Mouse (Mus musculus): ENCODE data around the gene Tmem131. TPM values are rescaled to one million over a fixed set of nuclear protein-coding genes. Genes with fewer than 3 reads are reported as not detected.

The Tmem131 gene
- polyA plus RNA-seq, 2 experiments: 10.6 to 14.9 TPM

DNA sequence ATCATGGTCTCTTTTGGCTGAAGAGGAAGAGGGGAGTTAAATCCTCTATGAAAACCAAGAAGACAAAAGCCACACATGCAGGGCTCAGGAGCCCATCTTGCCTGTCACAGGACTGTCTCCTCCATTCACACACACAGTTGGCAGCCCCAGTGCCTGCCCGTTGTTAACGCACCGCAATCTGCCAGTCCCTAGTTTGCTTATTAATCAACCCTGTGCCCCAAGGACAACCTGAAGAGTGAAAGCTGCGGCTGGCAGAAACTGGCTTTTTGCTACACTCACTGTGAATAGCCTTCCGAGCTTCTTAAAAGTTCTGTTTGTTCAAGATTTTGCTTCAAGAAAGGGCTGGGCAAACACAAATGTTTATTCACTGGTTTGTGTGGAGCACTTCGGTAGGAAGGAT is 50.3 kb downstream of the Tmem131 start:
- no peak for TF ChIP-seq CTCF (IDR thresholded peaks at IDR 0.05; ENCODE audit: low read depth)
- no peak for TF ChIP-seq EP300 (IDR thresholded peaks at IDR 0.05; ENCODE audit: low read depth)
- Histone ChIP-seq H3K4me3 (ENCODE audit: insufficient read depth in 1 of 2, low read depth in 2 of 2, low read length in 2 of 2) (no peak overlapping the region), H3K36me3 (replicated peaks; ENCODE audit: control insufficient read depth, insufficient read depth, low read depth) (peaks cover 4% of the 10 kb centered on the region), H3K27ac (no peak overlapping the region), H3K4me1 (replicated peaks; ENCODE audit: control insufficient read depth in 2 of 2, insufficient read depth in 2 of 2, low read length in 1 of 2) (peaks cover 9 to 23% of the 10 kb centered on the region in 2 experiments), H3K4me2 (ENCODE audit: low read depth) (no peak overlapping the region), H3K9me3 (ENCODE audit: control insufficient read depth, low read length) (no peaks in the 10 kb centered on the region), H3K9ac (replicated peaks) (no peak overlapping the region), H3K27me3 (ENCODE audit: control insufficient read depth, insufficient read depth, low read length) (no peaks in the 10 kb centered on the region)
- DNase-seq (ENCODE audit: low read depth in 3 of 3, low spot score in 3 of 3) (no peak), ATAC-seq (ENCODE audit: insufficient read depth) (no peak)
- 84% methylated on average over 6 of the region's 6 CpGs for WGBS (ENCODE audit: insufficient replicate concordance)

DNA sequence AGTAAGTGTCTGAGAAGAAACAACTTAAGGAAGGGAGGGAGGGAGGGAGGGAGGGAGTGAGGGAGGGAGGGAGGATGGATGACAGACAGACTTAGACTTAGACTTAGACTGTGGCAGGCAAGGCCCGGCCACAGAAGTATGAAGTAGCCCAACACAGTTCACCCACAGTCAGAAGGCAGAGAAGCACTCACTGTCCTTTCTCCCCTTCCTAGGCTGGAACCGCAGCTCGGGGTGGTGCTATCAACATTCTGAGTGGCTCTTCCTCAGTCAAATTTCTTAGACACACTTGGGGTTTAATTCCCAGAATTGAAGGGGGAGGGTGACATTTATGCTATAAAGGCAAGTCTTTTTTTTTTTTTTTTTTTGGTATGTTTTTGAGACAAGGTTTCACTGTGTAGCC is 51.0 kb downstream of the Tmem131 start:
- no peaks in the 10 kb centered on the region for H3K27me3 ChIP-seq (ENCODE audit: control insufficient read depth, insufficient read depth, low read length)
- DNase-seq (ENCODE audit: low read depth in 3 of 3, low spot score in 3 of 3) (peak in 1 of 3 experiments; percentile 45), ATAC-seq (ENCODE audit: insufficient read depth) (no peak)
- H3K27ac ChIP-seq: no peak overlapping the region
- WGBS (ENCODE audit: insufficient replicate concordance): 22% methylated on average over 3 of the region's 3 CpGs
- peaks cover 10% of the 10 kb centered on the region for H3K36me3 ChIP-seq (replicated peaks; ENCODE audit: control insufficient read depth, insufficient read depth, low read depth)
- no peak overlapping the region for H3K4me2 ChIP-seq (ENCODE audit: low read depth)
- TF ChIP-seq EP300 (IDR thresholded peaks at IDR 0.05; ENCODE audit: low read depth): no peak
- TF ChIP-seq CTCF (IDR thresholded peaks at IDR 0.05; ENCODE audit: low read depth): no peak
- peaks cover 9 to 23% of the 10 kb centered on the region in 2 experiments for H3K4me1 ChIP-seq (replicated peaks; ENCODE audit: control insufficient read depth in 2 of 2, insufficient read depth in 2 of 2, low read length in 1 of 2)
- H3K4me3 ChIP-seq (ENCODE audit: insufficient read depth in 1 of 2, low read depth in 2 of 2, low read length in 2 of 2): no peak overlapping the region
- H3K9ac ChIP-seq (replicated peaks): no peak overlapping the region
- H3K9me3 ChIP-seq (ENCODE audit: control insufficient read depth, low read length): no peaks in the 10 kb centered on the region

DNA sequence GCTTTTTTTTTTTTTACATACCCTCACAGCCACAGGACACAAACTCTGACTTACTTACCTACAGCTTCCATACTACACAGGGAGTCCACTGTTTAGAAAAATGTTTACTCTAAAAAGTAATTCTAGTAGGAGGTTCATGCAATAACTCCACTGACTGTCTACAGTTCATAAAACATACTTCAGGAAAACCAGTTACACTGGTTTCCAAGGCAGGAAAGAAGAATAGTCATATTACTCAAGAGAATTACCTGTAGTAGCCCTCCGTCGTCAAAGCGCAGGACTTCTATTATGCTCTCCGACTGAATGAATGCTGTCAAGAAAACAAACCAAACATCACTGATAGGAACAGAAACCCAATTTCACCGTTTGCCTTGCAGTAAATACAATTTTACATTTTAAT is 54.5 kb downstream of the Tmem131 start:
- no peak overlapping the region for H3K27ac ChIP-seq
- no peaks in the 10 kb centered on the region for H3K9me3 ChIP-seq (ENCODE audit: control insufficient read depth, low read length)
- no peak for DNase-seq (ENCODE audit: low read depth in 3 of 3, low spot score in 3 of 3)

GRCm38 (mm10) chr1:36887172-36887571 is 56.3 kb downstream of the Tmem131 start:
- no peak for TF ChIP-seq EP300 (IDR thresholded peaks at IDR 0.05; ENCODE audit: low read depth)
- TF ChIP-seq CTCF (IDR thresholded peaks at IDR 0.05; ENCODE audit: low read depth): no peak
- Histone ChIP-seq H3K4me1 (replicated peaks; ENCODE audit: control insufficient read depth in 2 of 2, insufficient read depth in 2 of 2, low read length in 1 of 2) (peaks cover 0 to 5% of the 10 kb centered on the region in 2 experiments; a peak in 2 of 4 replicates), H3K9me3 (ENCODE audit: control insufficient read depth, low read length) (no peaks in the 10 kb centered on the region), H3K9ac (replicated peaks) (no peak overlapping the region), H3K27ac (no peak overlapping the region), H3K4me2 (ENCODE audit: low read depth) (no peak overlapping the region), H3K27me3 (ENCODE audit: control insufficient read depth, insufficient read depth, low read length) (no peaks in the 10 kb centered on the region), H3K36me3 (replicated peaks; ENCODE audit: control insufficient read depth, insufficient read depth, low read depth) (peaks cover 20% of the 10 kb centered on the region), H3K4me3 (ENCODE audit: insufficient read depth in 1 of 2, low read depth in 2 of 2, low read length in 2 of 2) (no peak overlapping the region)
- ATAC-seq (ENCODE audit: insufficient read depth): no peak
- WGBS (ENCODE audit: insufficient replicate concordance): 82% methylated on average over 3 of the region's 3 CpGs
- DNase-seq (ENCODE audit: low read depth in 3 of 3, low spot score in 3 of 3): no peak

More for the DNA sequence above, 54.5 kb downstream of the Tmem131 start:
- H3K4me3 ChIP-seq (ENCODE audit: insufficient read depth in 1 of 2, low read depth in 2 of 2, low read length in 2 of 2): no peak overlapping the region
- TF ChIP-seq CTCF (IDR thresholded peaks at IDR 0.05; ENCODE audit: low read depth) (no peak), EP300 (IDR thresholded peaks at IDR 0.05; ENCODE audit: low read depth) (no peak)
- H3K27me3 ChIP-seq (ENCODE audit: control insufficient read depth, insufficient read depth, low read length): no peaks in the 10 kb centered on the region
- H3K4me2 ChIP-seq (ENCODE audit: low read depth): no peak overlapping the region
- peaks cover under 1 to 15% of the 10 kb centered on the region in 2 experiments for H3K4me1 ChIP-seq (replicated peaks; ENCODE audit: control insufficient read depth in 2 of 2, insufficient read depth in 2 of 2, low read length in 1 of 2)
- H3K36me3 ChIP-seq (replicated peaks; ENCODE audit: control insufficient read depth, insufficient read depth, low read depth): peaks cover 20% of the 10 kb centered on the region
- WGBS (ENCODE audit: insufficient replicate concordance): 88% methylated on average over 5 of the region's 5 CpGs
- no peak overlapping the region for H3K9ac ChIP-seq (replicated peaks)
- ATAC-seq (ENCODE audit: insufficient read depth): no peak

GRCm38 (mm10) chr1:36886489-36886888 is 57.0 kb downstream of the Tmem131 start:
- no peak for ATAC-seq (ENCODE audit: insufficient read depth)
- no peak for TF ChIP-seq CTCF (IDR thresholded peaks at IDR 0.05; ENCODE audit: low read depth)
- no peak for TF ChIP-seq EP300 (IDR thresholded peaks at IDR 0.05; ENCODE audit: low read depth)
- no peak overlapping the region for H3K9ac ChIP-seq (replicated peaks)
- DNase-seq (ENCODE audit: low read depth in 3 of 3, low spot score in 3 of 3): no peak
- H3K4me3 ChIP-seq (ENCODE audit: insufficient read depth in 1 of 2, low read depth in 2 of 2, low read length in 2 of 2): no peak overlapping the region
- H3K27me3 ChIP-seq (ENCODE audit: control insufficient read depth, insufficient read depth, low read length): no peaks in the 10 kb centered on the region
- no peak overlapping the region for H3K27ac ChIP-seq
- peaks cover 0 to 5% of the 10 kb centered on the region in 2 experiments; a peak in 2 of 4 replicates for H3K4me1 ChIP-seq (replicated peaks; ENCODE audit: control insufficient read depth in 2 of 2, insufficient read depth in 2 of 2, low read length in 1 of 2)
- no peaks in the 10 kb centered on the region for H3K9me3 ChIP-seq (ENCODE audit: control insufficient read depth, low read length)
- 76% methylated on average over 4 of the region's 4 CpGs for WGBS (ENCODE audit: insufficient replicate concordance)
- peaks cover 20% of the 10 kb centered on the region for H3K36me3 ChIP-seq (replicated peaks; ENCODE audit: control insufficient read depth, insufficient read depth, low read depth)
- no peak overlapping the region for H3K4me2 ChIP-seq (ENCODE audit: low read depth)
